Mouse (Mus musculus) MEL (cell line): ENCODE results near the gene Dus1l. TPM values are rescaled to one million over a fixed set of nuclear protein-coding genes. Genes with fewer than 3 reads are reported as not detected.

Experiments
- DNase-seq: peaks from one replicate; pipeline ENCODE4 v3.0.0; 2011; ENCODE audit warnings: low read depth, low spot score
- H3K27ac ChIP-seq: 2 replicates; pipeline ENCODE4 v1.5.1; 2012; ENCODE audit warnings: low read depth, mild to moderate bottlenecking, control low read depth, low read length, moderate library complexity; ENCODE audit not compliant: control insufficient read depth
- H3K27me3 ChIP-seq, 2 experiments: fragments of 150-350 bp in 1 of 2; sonication (generic) in 1 of 2; 2 replicates each; pipeline ENCODE4 v1.6.1; 2012; ENCODE audit warnings: low read length in 2 of 2, mild to moderate bottlenecking in 2 of 2, improper control_type of control experiment in 1 of 2, moderate library complexity in 1 of 2; ENCODE audit not compliant: insufficient read depth in 2 of 2, control insufficient read depth in 1 of 2
- H3K36me3 ChIP-seq, 2 experiments: 2 replicates each; pipeline ENCODE4 v1.6.1; 2012 to 2014; ENCODE audit warnings: low read length in 2 of 2, improper control_type of control experiment in 1 of 2, inconsistent platforms in 1 of 2, mild to moderate bottlenecking in 1 of 2; ENCODE audit not compliant: insufficient read depth in 2 of 2, control insufficient read depth in 1 of 2
- H3K4me1 ChIP-seq, 2 experiments: fragments of 150-350 bp in 1 of 2; sonication (generic) in 1 of 2; 2 replicates each; pipeline ENCODE4 v1.6.1; 2012; ENCODE audit warnings: low read length in 2 of 2, improper control_type of control experiment in 1 of 2, mild to moderate bottlenecking in 1 of 2; ENCODE audit not compliant: insufficient read depth in 2 of 2, control insufficient read depth in 1 of 2
- H3K4me3 ChIP-seq, 2 experiments: fragments of 150-350 bp in 1 of 2; sonication (generic) in 1 of 2; 2 replicates each; pipeline ENCODE4 v1.5.1; 2012; ENCODE audit warnings: low read depth in 2 of 2, low read length in 2 of 2, mild to moderate bottlenecking in 2 of 2, moderate library complexity in 2 of 2, control low read depth in 1 of 2, improper control_type of control experiment in 1 of 2; ENCODE audit not compliant: control insufficient read depth in 1 of 2, insufficient read depth in 1 of 2
- H3K79me2 ChIP-seq: 2 replicates; pipeline ENCODE4 v1.6.1; 2012; ENCODE audit warnings: mild to moderate bottlenecking, low read length, moderate library complexity; ENCODE audit not compliant: control insufficient read depth, poor library complexity, insufficient read depth
- H3K9ac ChIP-seq: 2 replicates; pipeline ENCODE4 v1.6.1; 2012; ENCODE audit warnings: low read depth, mild to moderate bottlenecking, control low read depth, low read length, moderate library complexity; ENCODE audit not compliant: control insufficient read depth, poor library complexity, severe bottlenecking
- H3K9me3 ChIP-seq: fragments of 150-350 bp; sonication (generic); replicated peaks from 2 replicates; pipeline ENCODE4 v1.6.1; 2012; ENCODE audit warnings: mild to moderate bottlenecking, low read length, improper control_type of control experiment, moderate library complexity; ENCODE audit not compliant: insufficient read depth
- BHLHE40 ChIP-seq: IDR thresholded peaks from 2 replicates; pipeline ENCODE4 v1.6.1; 2012; ENCODE audit warnings: low read depth, mild to moderate bottlenecking, inconsistent platforms, low read length, improper control_type of control experiment, borderline replicate concordance
- CHD2 ChIP-seq: IDR thresholded peaks from 2 replicates; pipeline ENCODE4 v1.6.1; 2011; ENCODE audit warnings: low read length, improper control_type of control experiment
- CTCF ChIP-seq, 3 experiments: IDR thresholded peaks in 2 of 3; conservative IDR thresholded peaks in 1 of 3; 2 replicates each; pipeline ENCODE4 v1.5.1; 2011 to 2012; ENCODE audit warnings: low read length in 3 of 3, low read depth in 2 of 3, mild to moderate bottlenecking in 2 of 3, improper control_type of control experiment in 1 of 3, inconsistent platforms in 1 of 3, mixed read lengths in 1 of 3, moderate library complexity in 1 of 3; ENCODE audit not compliant: control insufficient read depth in 1 of 3, insufficient read depth in 1 of 3, poor library complexity in 1 of 3, severe bottlenecking in 1 of 3
- EP300 ChIP-seq, 2 experiments: IDR thresholded peaks; 2 replicates each; pipeline ENCODE4 v1.6.1; 2011; ENCODE audit warnings: improper control_type of control experiment in 2 of 2, low read length in 2 of 2, low read depth in 1 of 2, mild to moderate bottlenecking in 1 of 2
- GATA1 ChIP-seq: IDR thresholded peaks from 2 replicates; pipeline ENCODE4 v1.6.1; 2011; ENCODE audit warnings: low read depth, low read length, improper control_type of control experiment
- JUND ChIP-seq: IDR thresholded peaks from 2 replicates; pipeline ENCODE4 v1.6.1; 2011; ENCODE audit warnings: low read depth, mild to moderate bottlenecking, improper control_type of control experiment, low read length
- MAFK ChIP-seq: IDR thresholded peaks from 2 replicates; pipeline ENCODE4 v1.6.1; 2011; ENCODE audit warnings: low read depth, mild to moderate bottlenecking, low read length, improper control_type of control experiment, borderline replicate concordance
- MEF2A ChIP-seq: IDR thresholded peaks from 2 replicates; pipeline ENCODE4 v1.6.1; 2014; ENCODE audit warnings: low read depth, mild to moderate bottlenecking, inconsistent platforms, low read length, improper control_type of control experiment; ENCODE audit not compliant: poor library complexity, insufficient replicate concordance, severe bottlenecking; ENCODE audit errors: extremely low read depth
- MYB ChIP-seq: IDR thresholded peaks from 2 replicates; pipeline ENCODE4 v1.6.1; 2011; ENCODE audit warnings: mild to moderate bottlenecking, low read depth, low read length, improper control_type of control experiment
- NELFE ChIP-seq: IDR thresholded peaks from 2 replicates; pipeline ENCODE4 v1.6.1; 2011; ENCODE audit warnings: low read depth, low read length, improper control_type of control experiment
- NRF1 ChIP-seq: IDR thresholded peaks from 2 replicates; pipeline ENCODE4 v1.6.1; 2014; ENCODE audit warnings: low read depth, mild to moderate bottlenecking, inconsistent platforms, low read length, improper control_type of control experiment, moderate library complexity; ENCODE audit not compliant: poor library complexity, insufficient read depth, severe bottlenecking
- POLR2A ChIP-seq, 2 experiments: IDR thresholded peaks; 2 replicates each; pipeline ENCODE4 v1.6.1; 2011 to 2012; ENCODE audit warnings: low read length in 2 of 2, mild to moderate bottlenecking in 2 of 2, control low read depth in 1 of 2, improper control_type of control experiment in 1 of 2, low read depth in 1 of 2, moderate library complexity in 1 of 2; ENCODE audit not compliant: control insufficient read depth in 1 of 2, insufficient read depth in 1 of 2, poor library complexity in 1 of 2
- RCOR1 ChIP-seq: IDR thresholded peaks from 2 replicates; pipeline ENCODE4 v1.6.1; 2012; ENCODE audit warnings: low read depth, mild to moderate bottlenecking, inconsistent platforms, low read length, improper control_type of control experiment
- TCF12 ChIP-seq: IDR thresholded peaks from 2 replicates; pipeline ENCODE4 v1.6.1; 2014; ENCODE audit warnings: low read depth, mild to moderate bottlenecking, inconsistent platforms, low read length, improper control_type of control experiment, moderate library complexity
- UBTF ChIP-seq: IDR thresholded peaks from 2 replicates; pipeline ENCODE4 v1.6.1; 2012; ENCODE audit warnings: low read depth, mild to moderate bottlenecking, inconsistent platforms, low read length, improper control_type of control experiment, moderate library complexity, borderline replicate concordance; ENCODE audit not compliant: insufficient read depth
- ZC3H11A ChIP-seq: IDR thresholded peaks from 2 replicates; pipeline ENCODE4 v1.6.1; 2012; ENCODE audit warnings: low read depth, mild to moderate bottlenecking, inconsistent platforms, low read length, improper control_type of control experiment
- ZKSCAN1 ChIP-seq: IDR thresholded peaks from 2 replicates; pipeline ENCODE4 v1.6.1; 2012; ENCODE audit warnings: low read depth, mild to moderate bottlenecking, inconsistent platforms, low read length, improper control_type of control experiment, moderate library complexity
- polyA plus RNA-seq, 2 experiments: library from polyadenylated mRNA; stranded (reverse) in 1 of 2; unstranded in 1 of 2; fragments of >175 nt in 1 of 2; fragments of >200 nt in 1 of 2; gene quantifications; 2 replicates each; pipeline versions ENCODE4 v1.2.1 to v1.2.4; 2012; ENCODE audit warnings: low replicate concordance in 2 of 2, low read depth in 1 of 2; ENCODE audit not compliant: insufficient read length in 2 of 2, insufficient read depth in 1 of 2, missing spikeins in 1 of 2
- total RNA-seq: library from RNA; depleted of rRNA; stranded (reverse); fragments of 300-350 nt; gene quantifications from 2 replicates; pipeline ENCODE4 v1.2.3, GENCODE M21; 2012

Dus1l gene
- total and polyA plus RNA-seq, 3 experiments: 171 to 203 TPM; not detected in 1

DNA sequence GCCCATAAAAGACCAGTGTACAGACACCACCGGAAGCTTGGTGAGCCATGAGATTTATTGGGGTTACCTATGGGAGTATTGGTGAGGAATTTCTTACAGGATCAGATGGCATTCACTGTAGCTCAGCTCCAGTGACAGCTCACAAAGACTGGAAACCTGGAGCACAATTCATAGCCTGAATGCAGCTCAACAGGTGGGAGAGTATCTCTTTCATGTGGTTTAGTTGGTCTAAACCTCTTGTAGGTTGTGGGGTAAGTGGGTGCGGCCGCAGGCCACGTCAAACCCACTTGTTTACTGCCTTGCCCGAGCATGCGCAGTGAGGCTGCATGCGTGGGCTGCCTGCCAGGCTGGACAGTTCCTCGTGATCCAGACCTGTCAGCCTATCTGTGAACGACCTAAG, 36.0 kb downstream of the Dus1l start:
- Histone ChIP-seq H3K4me1 (no peaks in the 10 kb centered on the region), H3K4me3 (no peak overlapping the region), H3K27ac (no peak overlapping the region), H3K36me3 (no peaks in the 10 kb centered on the region), H3K9me3 (no peaks in the 10 kb centered on the region), H3K27me3 (no peaks in the 10 kb centered on the region), H3K79me2 (no peaks in the 10 kb centered on the region), H3K9ac (no peak overlapping the region)
- DNase-seq: no peak
- TF ChIP-seq RCOR1 (no peak), NELFE (no peak), ZKSCAN1 (no peak), MAFK (no peak), CHD2 (no peak), MEF2A (no peak)

DNA sequence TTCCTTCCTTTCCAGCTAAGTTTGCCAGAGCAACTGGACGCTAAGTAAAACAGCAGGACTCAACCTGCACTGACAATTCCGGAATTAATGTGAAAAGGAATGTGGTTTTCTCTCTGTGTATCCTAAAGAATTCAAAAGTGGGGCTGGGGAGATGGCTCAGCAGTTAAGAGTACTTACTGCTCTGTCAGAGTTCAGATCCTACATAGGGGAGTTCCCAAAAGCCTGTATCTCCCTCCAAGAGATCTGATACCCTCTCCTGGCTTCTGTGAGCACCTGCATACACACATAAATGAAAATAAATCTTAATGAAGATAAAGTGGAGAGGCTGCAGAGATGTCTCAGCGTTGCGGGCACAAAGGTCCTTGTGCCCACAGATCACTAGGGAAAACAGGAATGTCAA, 44.6 kb downstream of the Dus1l start:
- TF ChIP-seq MAFK (no peak), POLR2A (IDR thresholded peaks at IDR 0.05; ENCODE audit: control insufficient read depth in 1 of 2, insufficient read depth in 1 of 2, low read depth in 1 of 2, low read length in 2 of 2, poor library complexity in 1 of 2) (no peak), EP300 (IDR thresholded peaks at IDR 0.05; ENCODE audit: low read depth in 1 of 2, low read length in 2 of 2) (no peak), TCF12 (no peak), GATA1 (no peak), UBTF (no peak), MYB (no peak), JUND (no peak), ZC3H11A (no peak), RCOR1 (no peak), CTCF (IDR thresholded peaks at IDR 0.05 in 2 of 3, conservative IDR thresholded peaks at IDR 0.05 in 1 of 3; ENCODE audit: control insufficient read depth in 1 of 3, insufficient read depth in 1 of 3, low read depth in 2 of 3, low read length in 3 of 3, poor library complexity in 1 of 3, severe bottlenecking in 1 of 3) (no peak), BHLHE40 (no peak), NRF1 (no peak)

More for the DNA sequence above, 44.6 kb downstream of the Dus1l start:
- Histone ChIP-seq H3K9me3 (no peaks in the 10 kb centered on the region), H3K79me2 (no peaks in the 10 kb centered on the region), H3K27ac (no peak overlapping the region), H3K4me1 (no peaks in the 10 kb centered on the region; a peak in 2 of 4 replicates), H3K36me3 (no peaks in the 10 kb centered on the region), H3K4me3 (no peak overlapping the region), H3K27me3 (0 out of 4 replicates have a peak, but pooled peaks cover 0 to 4% of the 10 kb centered on the region in 2 experiments), H3K9ac (no peak overlapping the region)
- DNase-seq: no peak
